Mouse (Mus musculus): ENCODE measurements around the gene Dock3. TPM values are rescaled to one million over a fixed set of nuclear protein-coding genes. Genes with fewer than 3 reads are reported as not detected.

Gene Dock3
- polyA plus RNA-seq, 1 experiment from 2014 or later: 0.91 TPM

DNA sequence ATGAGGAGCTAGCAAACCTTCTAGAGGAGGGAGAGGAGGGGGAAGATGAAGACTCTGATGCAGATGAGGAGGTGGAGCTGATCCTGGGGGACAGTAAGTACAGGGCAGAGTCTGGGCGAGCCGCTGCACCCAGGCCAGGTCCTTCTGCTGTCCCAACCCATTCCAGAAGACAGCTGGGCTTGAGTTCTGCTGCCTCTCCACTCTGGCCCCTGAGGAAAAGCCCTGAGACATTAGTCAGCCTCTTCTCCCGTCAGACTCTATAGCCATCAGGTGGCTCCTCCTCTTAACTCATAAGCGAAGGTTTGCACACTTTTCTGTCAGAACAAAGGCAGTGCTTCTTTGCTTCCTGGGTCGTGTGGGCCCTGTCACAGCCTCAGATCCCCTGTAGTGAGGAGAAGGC, 357.5 kb downstream of the Dock3 start:
- H3K27me3 ChIP-seq (replicated peaks): no peaks in the 10 kb centered on the region
- no peaks in the 10 kb centered on the region for H3K9me3 ChIP-seq (replicated peaks)
- 84% methylated on average over 5 of the region's 5 CpGs for WGBS
- no peak for ATAC-seq (ENCODE audit: insufficient number of reproducible peaks, low FRiP score)
- no peak overlapping the region for H3K4me2 ChIP-seq
- H3K27ac ChIP-seq (ENCODE audit: poor library complexity, severe bottlenecking): no peak overlapping the region
- H3K4me1 ChIP-seq (replicated peaks): no peaks in the 10 kb centered on the region
- no peak overlapping the region for H3K9ac ChIP-seq
- H3K36me3 ChIP-seq: peaks cover 54% of the 10 kb centered on the region
- no peak overlapping the region for H3K4me3 ChIP-seq

DNA sequence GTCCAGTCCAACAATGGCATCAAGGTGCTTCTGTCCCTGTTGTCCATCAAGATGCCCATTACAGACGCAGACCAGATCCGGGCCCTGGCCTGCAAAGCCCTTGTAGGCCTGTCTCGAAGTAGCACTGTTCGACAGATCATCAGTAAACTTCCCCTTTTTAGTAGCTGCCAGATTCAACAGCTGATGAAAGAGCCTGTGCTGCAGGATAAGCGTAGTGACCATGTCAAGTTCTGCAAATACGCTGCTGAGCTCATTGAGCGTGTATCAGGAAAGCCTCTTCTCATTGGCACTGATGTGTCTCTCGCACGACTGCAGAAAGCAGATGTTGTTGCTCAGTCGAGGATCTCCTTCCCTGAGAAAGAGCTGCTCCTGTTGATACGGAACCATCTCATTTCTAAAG, 373.7 kb downstream of the Dock3 start:
- peaks cover 74% of the 10 kb centered on the region for H3K36me3 ChIP-seq
- no peaks in the 10 kb centered on the region for H3K9me3 ChIP-seq (replicated peaks)
- 87% methylated on average over 11 of the region's 11 CpGs for WGBS
- no peak for ATAC-seq (ENCODE audit: insufficient number of reproducible peaks, low FRiP score)
- H3K4me3 ChIP-seq: no peak overlapping the region
- no peak overlapping the region for H3K27ac ChIP-seq (ENCODE audit: poor library complexity, severe bottlenecking)
- H3K9ac ChIP-seq: no peak overlapping the region
- no peaks in the 10 kb centered on the region for H3K4me1 ChIP-seq (replicated peaks)
- H3K27me3 ChIP-seq (replicated peaks): no peaks in the 10 kb centered on the region
- H3K4me2 ChIP-seq: no peak overlapping the region

DNA sequence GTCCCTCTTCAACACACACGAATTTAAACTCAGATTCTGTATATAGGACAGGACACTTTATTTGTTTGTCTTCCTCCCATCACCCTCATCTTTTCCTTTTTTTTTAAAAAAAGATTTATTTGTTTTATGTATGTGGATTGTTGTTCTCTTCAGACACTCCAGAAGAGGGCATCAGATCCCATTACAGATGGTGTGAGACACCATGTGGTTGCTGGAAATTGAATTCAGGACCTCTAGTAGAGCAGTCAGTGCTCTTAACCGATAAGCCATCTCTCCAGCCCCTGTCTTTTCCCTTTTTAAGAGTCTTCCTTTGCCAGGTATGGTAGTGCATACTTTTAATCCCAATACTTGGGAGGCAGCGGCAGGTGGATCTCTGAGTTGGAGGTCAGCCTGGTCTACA, 375.0 kb downstream of the Dock3 start:
- Histone ChIP-seq H3K4me2 (no peak overlapping the region), H3K27ac (ENCODE audit: poor library complexity, severe bottlenecking) (no peak overlapping the region), H3K4me3 (no peak overlapping the region), H3K9me3 (replicated peaks) (no peaks in the 10 kb centered on the region), H3K4me1 (replicated peaks) (no peaks in the 10 kb centered on the region), H3K36me3 (peaks cover 75% of the 10 kb centered on the region), H3K9ac (no peak overlapping the region), H3K27me3 (replicated peaks) (no peaks in the 10 kb centered on the region)
- ATAC-seq (ENCODE audit: insufficient number of reproducible peaks, low FRiP score): no peak
- 80% methylated on average over 3 of the region's 3 CpGs for WGBS

Small RNA genes within 50 kb of the gene (microRNA-seq; reads per million reads assigned to microRNA genes)
- not detected for gene Gm22238

Other genes starting within 250 kb of the Dock3 start
- gene Mapkapk3, start 58.0 kb upstream of the Dock3 start, polyA plus RNA-seq (2016; fragmentation: Nextera tagmentation; extraction: Ambion mirVana): 7.1 and 7.3 TPM in 2 replicates
- gene Cish, start 64.1 kb upstream of the Dock3 start, polyA plus RNA-seq (2016; fragmentation: Nextera tagmentation; extraction: Ambion mirVana): 15.6 and 16.4 TPM in 2 replicates
- 11.4 and 13.4 TPM in 2 replicates for gene Hemk1, start 106.4 kb upstream of the Dock3 start, polyA plus RNA-seq (2016; fragmentation: Nextera tagmentation; extraction: Ambion mirVana)
- 0.55 and 1.1 TPM in 2 replicates for gene 6430571L13Rik, start 108.7 kb upstream of the Dock3 start, polyA plus RNA-seq (2016; fragmentation: Nextera tagmentation; extraction: Ambion mirVana)
- gene Cacna2d2, start 167.7 kb upstream of the Dock3 start, polyA plus RNA-seq (2016; fragmentation: Nextera tagmentation; extraction: Ambion mirVana): 5.9 and 6.2 TPM in 2 replicates